Mouse (Mus musculus) CH12.LX (cell line): ENCODE measurements around the gene Herc1. TPM values are rescaled to one million over a fixed set of nuclear protein-coding genes. Genes with fewer than 3 reads are reported as not detected.

Experiments used
- DNase-seq: peaks from one replicate; pipeline ENCODE4 v3.0.0-alpha.2; 2013; ENCODE audit errors: extremely low read depth
- H3K27ac ChIP-seq: 2 replicates; pipeline ENCODE4 v1.5.1; 2012; ENCODE audit warnings: low read depth, mild to moderate bottlenecking, control low read depth, moderate library complexity; ENCODE audit not compliant: insufficient read depth
- H3K27me3 ChIP-seq: replicated peaks from 2 replicates; pipeline ENCODE3; 2012; ENCODE audit warnings: inconsistent platforms
- H3K36me3 ChIP-seq, 2 experiments: replicated peaks in 1 of 2; 2 replicates each; pipeline versions ENCODE3 to v1.6.1; 2012; ENCODE audit warnings: inconsistent platforms in 1 of 2, low read length in 1 of 2, mild to moderate bottlenecking in 1 of 2, mixed read lengths in 1 of 2, moderate library complexity in 1 of 2; ENCODE audit not compliant: control insufficient read depth in 1 of 2, insufficient read depth in 1 of 2
- H3K4me1 ChIP-seq, 2 experiments: 2 replicates each; pipeline ENCODE4 v1.6.1; 2012; ENCODE audit warnings: inconsistent platforms in 1 of 2, moderate library complexity in 1 of 2; ENCODE audit not compliant: insufficient read depth in 2 of 2, control insufficient read depth in 1 of 2
- H3K4me2 ChIP-seq: 2 replicates; pipeline ENCODE4 v1.6.1; 2012; ENCODE audit warnings: low read depth, mild to moderate bottlenecking, control low read depth; ENCODE audit not compliant: poor library complexity, insufficient read depth, severe bottlenecking
- H3K4me3 ChIP-seq, 3 experiments: fragments of 150-350 bp in 1 of 3; sonication (generic) in 1 of 3; replicated peaks in 1 of 3; 2 replicates each; pipeline versions ENCODE3 to v1.5.1; 2011 to 2012; ENCODE audit warnings: low read depth in 2 of 3, low read length in 2 of 3, mild to moderate bottlenecking in 2 of 3, moderate library complexity in 2 of 3, control low read depth in 1 of 3, improper control_type of control experiment in 1 of 3, inconsistent platforms in 1 of 3, mixed read lengths in 1 of 3; ENCODE audit not compliant: poor library complexity in 1 of 3
- H3K79me2 ChIP-seq: replicated peaks from 2 replicates; pipeline ENCODE4 v1.6.1; 2012; ENCODE audit warnings: mild to moderate bottlenecking, moderate library complexity; ENCODE audit not compliant: control insufficient read depth, poor library complexity, insufficient read depth, severe bottlenecking; ENCODE audit errors: extremely low read depth
- H3K9ac ChIP-seq: 2 replicates; pipeline ENCODE4 v1.6.1; 2012; ENCODE audit warnings: low read depth, mild to moderate bottlenecking, control low read depth, moderate library complexity; ENCODE audit not compliant: insufficient read depth
- H3K9me3 ChIP-seq: replicated peaks from 2 replicates; pipeline ENCODE3; 2012; ENCODE audit warnings: low read length, inconsistent platforms, mixed read lengths
- CTCF ChIP-seq, 2 experiments: IDR thresholded peaks in 1 of 2; conservative IDR thresholded peaks in 1 of 2; 2 replicates each; pipeline ENCODE4 v1.5.1; 2011 to 2012; ENCODE audit warnings: low read depth in 2 of 2, low read length in 2 of 2, improper control_type of control experiment in 1 of 2, inconsistent platforms in 1 of 2, mild to moderate bottlenecking in 1 of 2, moderate library complexity in 1 of 2
- E2F4 ChIP-seq: IDR thresholded peaks from 2 replicates; pipeline ENCODE4 v1.6.1; 2011; ENCODE audit warnings: low read depth, low read length, improper control_type of control experiment; ENCODE audit not compliant: insufficient replicate concordance
- ELF1 ChIP-seq: IDR thresholded peaks from 2 replicates; pipeline ENCODE4 v1.6.1; 2014; ENCODE audit warnings: low read depth, mild to moderate bottlenecking, inconsistent platforms, low read length, improper control_type of control experiment
- EP300 ChIP-seq: IDR thresholded peaks from 2 replicates; pipeline ENCODE4 v1.6.1; 2011; ENCODE audit warnings: low read length, improper control_type of control experiment
- IRF4 ChIP-seq: IDR thresholded peaks from 2 replicates; pipeline ENCODE4 v1.6.1; 2014; ENCODE audit warnings: low read depth, mild to moderate bottlenecking, inconsistent platforms, low read length, improper control_type of control experiment
- JUND ChIP-seq: conservative IDR thresholded peaks from 2 replicates; pipeline ENCODE4 v1.6.1; 2011; ENCODE audit warnings: low read depth, low read length, improper control_type of control experiment
- MAFK ChIP-seq: IDR thresholded peaks from 2 replicates; pipeline ENCODE4 v1.6.1; 2011; ENCODE audit warnings: low read length, improper control_type of control experiment; ENCODE audit not compliant: insufficient replicate concordance
- MEF2A ChIP-seq: IDR thresholded peaks from 2 replicates; pipeline ENCODE4 v1.6.1; 2014; ENCODE audit warnings: low read depth, mild to moderate bottlenecking, inconsistent platforms, low read length, improper control_type of control experiment, borderline replicate concordance
- MYC ChIP-seq: IDR thresholded peaks from 2 replicates; pipeline ENCODE4 v1.6.1; 2011; ENCODE audit warnings: low read depth, mild to moderate bottlenecking, improper control_type of control experiment, low read length
- POLR2A ChIP-seq: IDR thresholded peaks from 2 replicates; pipeline ENCODE4 v1.6.1; 2011; ENCODE audit warnings: low read depth, mild to moderate bottlenecking, improper control_type of control experiment, low read length
- RAD21 ChIP-seq: IDR thresholded peaks from 2 replicates; pipeline ENCODE4 v1.6.1; 2011; ENCODE audit warnings: low read depth, mild to moderate bottlenecking, low read length, improper control_type of control experiment, moderate library complexity
- RCOR1 ChIP-seq: conservative IDR thresholded peaks from 2 replicates; pipeline ENCODE4 v1.6.1; 2012; ENCODE audit warnings: low read depth, mild to moderate bottlenecking, inconsistent platforms, low read length, improper control_type of control experiment
- SIN3A ChIP-seq: IDR thresholded peaks from 2 replicates; pipeline ENCODE4 v1.6.1; 2012; ENCODE audit warnings: low read length, improper control_type of control experiment, inconsistent platforms
- SMC3 ChIP-seq: IDR thresholded peaks from 2 replicates; pipeline ENCODE4 v1.6.1; 2011; ENCODE audit warnings: low read depth, low read length, improper control_type of control experiment
- USF1 ChIP-seq: IDR thresholded peaks from 2 replicates; pipeline ENCODE4 v1.6.1; 2014; ENCODE audit warnings: low read depth, mild to moderate bottlenecking, inconsistent platforms, low read length, improper control_type of control experiment
- USF2 ChIP-seq: conservative IDR thresholded peaks from 2 replicates; pipeline ENCODE4 v1.6.1; 2011; ENCODE audit warnings: low read depth, low read length, improper control_type of control experiment
- dilution Hi-C: fragments of 300-500 bp; cut with MboI; formaldehyde crosslinking; loops from 2 replicates; pipeline ENCODE4 v1.14.3; 2020; ENCODE audit warnings: low sequenced_read_pairs; ENCODE audit not compliant: extremely low pct_unique_long_range_greater_than_20kb, extremely low pct_ligation_motif_present
- in situ Hi-C: fragments of 300-500 bp; cut with MboI; formaldehyde crosslinking; loops from 3 replicates; pipeline ENCODE4 v1.14.3; 2019; ENCODE audit warnings: low sequenced_read_pairs, low pct_ligation_motif_present, low pct_unique_long_range_greater_than_20kb, mixed read lengths
- polyA plus RNA-seq: library from polyadenylated mRNA; unstranded; fragments of >175 nt; gene quantifications from 2 replicates; pipeline ENCODE4 v1.2.1, GENCODE M21; 2012; ENCODE audit warnings: low read depth; ENCODE audit not compliant: insufficient read length
- total RNA-seq, 2 experiments: library from RNA; depleted of rRNA; stranded (reverse); fragments of 300-350 nt in 1 of 2; fragments of >200 nt in 1 of 2; gene quantifications; 2 replicates each; pipeline ENCODE4 v1.2.3; 2012 to 2014

The Herc1 gene
- total and polyA plus RNA-seq, 3 experiments: 33.2 to 45.2 (median 42.1) TPM

DNA sequence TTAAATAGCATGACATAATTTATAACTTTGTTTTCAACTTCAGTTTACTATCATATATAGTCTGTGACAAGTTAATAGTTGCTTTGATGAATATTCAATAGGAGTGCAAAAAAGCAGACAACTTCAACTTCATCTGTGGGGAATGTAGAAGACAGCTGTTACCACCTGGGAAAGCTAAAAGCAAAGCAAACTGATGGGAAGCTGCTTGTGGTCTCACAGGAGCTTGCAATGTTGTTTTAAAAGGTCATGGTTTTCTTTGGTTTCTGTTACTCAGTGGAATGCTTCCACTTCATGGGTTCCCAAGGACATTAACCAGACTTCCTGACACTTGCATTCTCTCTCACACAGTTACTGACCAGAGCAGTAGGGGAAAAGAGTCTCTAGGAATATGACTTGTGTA, 138.5 kb downstream of the Herc1 start:
- H3K9ac ChIP-seq: no peak overlapping the region
- H3K4me3 ChIP-seq: no peak overlapping the region
- peaks cover 62 to 79% of the 10 kb centered on the region in 2 experiments for H3K36me3 ChIP-seq
- peaks cover 11 to 34% of the 10 kb centered on the region in 2 experiments; a peak in 3 of 4 replicates for H3K4me1 ChIP-seq
- TF ChIP-seq JUND (no peak), MAFK (no peak), CTCF (conservative IDR thresholded peaks at IDR 0.05 in 1 of 2, IDR thresholded peaks at IDR 0.05 in 1 of 2; ENCODE audit: low read depth in 2 of 2, low read length in 2 of 2) (no peak), SMC3 (no peak), MEF2A (no peak), RAD21 (no peak), RCOR1 (no peak), MYC (no peak), E2F4 (no peak), POLR2A (no peak)
- dilution Hi-C loops (no loop called here), in situ Hi-C loops (no loop called here)
- no peaks in the 10 kb centered on the region for H3K27me3 ChIP-seq
- H3K9me3 ChIP-seq: peaks cover 4% of the 10 kb centered on the region
- no peak overlapping the region for H3K27ac ChIP-seq
- no peak for DNase-seq
- no peaks in the 10 kb centered on the region for H3K79me2 ChIP-seq
- H3K4me2 ChIP-seq: no peak overlapping the region

DNA sequence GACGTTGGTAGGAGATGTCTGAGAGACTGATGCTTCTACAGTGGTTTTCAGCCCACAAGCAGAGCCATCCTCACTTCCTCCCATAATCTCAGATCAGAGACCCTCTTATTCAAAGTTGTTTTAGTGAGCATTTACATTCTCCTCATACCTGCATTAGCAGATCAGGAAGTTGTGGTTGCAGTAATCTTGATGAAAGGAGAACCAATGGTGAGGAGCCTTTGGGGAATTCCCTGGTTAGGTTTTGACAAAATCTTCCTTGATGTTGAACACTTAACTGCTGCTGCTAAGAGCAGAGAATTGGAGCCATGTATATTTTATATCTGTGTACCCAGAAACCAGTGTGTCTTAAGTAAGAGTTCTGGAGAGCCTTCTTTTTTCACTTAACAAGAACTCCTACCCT, 142.1 kb downstream of the Herc1 start:
- peak overlapping the region; percentile 55; the same call in 1 of the 2 replicates for H3K4me2 ChIP-seq
- DNase-seq: peak; percentile 75
- no peak overlapping the region for H3K9ac ChIP-seq
- H3K27me3 ChIP-seq: no peaks in the 10 kb centered on the region
- no peak overlapping the region for H3K4me3 ChIP-seq
- no peak for TF ChIP-seq SIN3A
- TF ChIP-seq USF1: no peak
- peak; percentile 49; the same call in 1 of the 2 replicates for TF ChIP-seq IRF4
- peak; percentile 41; the same call in 1 of the 2 replicates for TF ChIP-seq EP300
- no peak for TF ChIP-seq SMC3
- TF ChIP-seq ELF1: peak; percentile 44; the same call in 1 of the 2 replicates
- peaks cover 59 to 76% of the 10 kb centered on the region in 2 experiments for H3K36me3 ChIP-seq
- dilution Hi-C loops (no loop called here), in situ Hi-C loops (no loop called here)
- no peaks in the 10 kb centered on the region for H3K79me2 ChIP-seq
- H3K27ac ChIP-seq: peak overlapping the region; percentile 81; the same call in 1 of the 2 replicates
- peaks cover 4% of the 10 kb centered on the region for H3K9me3 ChIP-seq
- peaks cover 11 to 45% of the 10 kb centered on the region in 2 experiments; a peak in 3 of 4 replicates for H3K4me1 ChIP-seq

DNA sequence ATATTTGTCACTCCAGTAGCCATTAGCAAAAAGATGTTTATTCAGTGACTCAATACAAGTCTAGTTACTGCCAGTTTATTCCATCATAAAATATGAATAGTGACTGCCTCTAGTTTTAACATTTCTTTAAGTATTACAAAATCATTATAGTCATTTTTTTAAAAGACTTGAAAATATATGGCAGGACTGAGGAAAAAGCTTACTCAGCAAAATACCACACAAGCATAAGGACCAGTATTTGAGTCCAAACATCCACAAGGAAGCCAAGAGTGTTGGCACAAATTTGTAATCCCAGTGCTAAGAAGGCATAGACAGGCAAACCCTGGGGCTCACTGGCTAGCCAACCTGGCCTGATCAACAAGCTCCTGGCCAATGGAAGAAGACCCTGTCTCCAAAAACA, 143.7 kb downstream of the Herc1 start:
- peak; percentile 97 for TF ChIP-seq MAFK
- TF ChIP-seq USF2: no peak
- no peak for DNase-seq
- in situ Hi-C loops: no loop called here
- H3K9me3 ChIP-seq: peaks cover 4% of the 10 kb centered on the region
- H3K4me2 ChIP-seq: no peak overlapping the region
- no peaks in the 10 kb centered on the region for H3K27me3 ChIP-seq
- H3K4me1 ChIP-seq: peaks cover 11 to 42% of the 10 kb centered on the region in 2 experiments; a peak in 3 of 4 replicates
- H3K36me3 ChIP-seq: peaks cover 57 to 76% of the 10 kb centered on the region in 2 experiments
- H3K79me2 ChIP-seq: no peaks in the 10 kb centered on the region
- no peak overlapping the region for H3K9ac ChIP-seq
- dilution Hi-C loops: no loop called here
- H3K4me3 ChIP-seq: no peak overlapping the region
- no peak overlapping the region for H3K27ac ChIP-seq
